Mouse (Mus musculus) frontal cortex, postnatal 25 days (tissue): ENCODE measurements around the gene Igfbpl1.
A peak's percentile ranks its signal among the peaks of the same experiment; 100 is the strongest.

ENCODE experiments used
- DNase-seq, 2 experiments: peaks; one replicate each; pipeline ENCODE4 v3.0.0; 2022; ENCODE audit warnings: low spot score in 2 of 2

Gene Igfbpl1

DNA sequence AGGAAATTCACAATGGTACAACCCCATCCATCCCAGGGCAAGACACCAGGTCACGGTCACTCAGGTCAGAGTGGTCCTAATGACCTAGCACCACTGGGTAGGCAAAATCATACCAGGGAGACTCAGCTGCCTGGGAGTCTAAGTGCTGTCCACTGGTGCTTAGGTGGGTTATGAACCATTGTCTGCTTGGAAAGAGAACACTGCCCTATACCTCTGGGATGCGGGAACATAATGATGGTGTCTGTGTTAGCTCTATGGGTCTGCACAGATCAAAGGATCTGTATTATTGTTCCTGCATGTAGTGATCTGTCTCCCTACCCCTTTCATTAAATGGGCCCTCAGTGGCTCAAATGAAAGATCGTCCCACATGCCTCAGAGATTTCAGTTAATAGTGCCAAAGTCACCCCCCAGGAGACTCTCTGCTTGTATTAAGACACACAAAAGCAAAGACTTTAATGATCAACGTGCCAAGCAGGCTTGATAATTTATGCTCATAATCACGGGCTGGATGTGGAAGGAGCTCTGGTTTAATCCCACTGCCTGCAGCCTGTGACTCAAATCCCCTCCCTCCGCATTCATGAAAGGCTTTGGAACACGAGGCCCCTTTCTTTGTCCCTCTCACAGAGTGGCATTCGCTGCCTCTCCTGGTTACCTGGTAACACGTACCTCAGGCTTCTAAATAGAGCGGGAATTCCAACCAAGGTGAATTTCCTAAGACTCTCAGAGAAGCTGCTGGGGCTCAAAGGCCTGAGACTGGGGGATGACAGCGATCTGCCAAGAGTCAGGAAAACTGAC, 3.7 kb downstream of the Igfbpl1 start:
- DNase-seq = no peak

DNA sequence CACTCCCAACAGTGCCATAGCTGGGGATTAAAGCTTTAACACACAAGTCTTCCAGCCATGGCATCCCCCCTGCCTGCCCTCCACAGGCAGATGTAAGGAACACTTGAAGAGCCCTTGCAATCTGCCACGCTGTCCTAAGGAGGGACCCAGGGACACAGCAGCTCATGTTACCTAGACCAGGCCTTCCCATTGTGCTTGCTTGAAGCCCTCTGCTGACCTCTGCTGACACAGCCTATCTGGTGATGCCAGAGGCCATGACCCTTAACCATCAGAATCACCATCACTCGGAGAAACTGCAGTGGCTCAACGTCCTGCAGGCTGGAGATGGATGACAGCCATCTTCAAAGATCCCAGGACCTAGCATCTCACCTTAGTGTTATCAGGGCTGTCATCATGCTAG, 4.7 kb downstream of the Igfbpl1 start:
- DNase-seq = no peak

DNA sequence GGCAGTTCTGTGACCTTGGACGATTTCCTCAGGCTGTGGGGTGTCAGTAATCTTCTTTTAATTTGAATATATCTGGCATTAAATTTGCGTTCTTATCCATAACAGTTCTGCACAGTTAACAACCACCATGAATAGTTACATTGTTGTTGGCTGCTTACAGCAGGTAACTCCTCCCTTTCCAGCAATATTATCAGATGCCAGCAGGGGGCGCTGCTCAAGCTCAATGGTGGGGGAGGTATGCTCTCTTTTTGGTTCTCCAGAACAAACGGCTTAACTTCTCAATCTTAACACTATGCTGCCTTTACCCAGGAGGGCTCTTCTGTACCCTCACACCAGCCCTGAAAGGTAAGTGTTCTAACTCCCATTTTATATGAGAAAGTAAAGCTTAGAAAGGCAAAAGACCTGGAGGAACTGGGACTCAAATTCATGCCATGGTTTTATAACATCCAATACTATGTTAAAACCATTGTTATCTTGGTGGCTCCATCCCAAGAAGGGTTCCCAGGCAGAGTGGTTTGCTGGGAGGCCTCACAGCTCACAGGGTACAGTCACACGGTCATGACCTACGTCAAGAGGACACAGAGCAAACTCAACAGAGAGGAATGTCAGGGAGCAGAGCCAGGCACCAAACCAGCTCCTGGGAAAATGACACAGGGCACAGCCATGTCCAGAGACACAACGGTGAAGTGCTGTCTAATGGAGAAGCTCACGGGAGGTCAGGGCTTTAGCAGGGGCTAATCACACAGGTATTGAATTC, 6.5 kb downstream of the Igfbpl1 start:
- peak; percentile 59 to 64 for DNase-seq

DNA sequence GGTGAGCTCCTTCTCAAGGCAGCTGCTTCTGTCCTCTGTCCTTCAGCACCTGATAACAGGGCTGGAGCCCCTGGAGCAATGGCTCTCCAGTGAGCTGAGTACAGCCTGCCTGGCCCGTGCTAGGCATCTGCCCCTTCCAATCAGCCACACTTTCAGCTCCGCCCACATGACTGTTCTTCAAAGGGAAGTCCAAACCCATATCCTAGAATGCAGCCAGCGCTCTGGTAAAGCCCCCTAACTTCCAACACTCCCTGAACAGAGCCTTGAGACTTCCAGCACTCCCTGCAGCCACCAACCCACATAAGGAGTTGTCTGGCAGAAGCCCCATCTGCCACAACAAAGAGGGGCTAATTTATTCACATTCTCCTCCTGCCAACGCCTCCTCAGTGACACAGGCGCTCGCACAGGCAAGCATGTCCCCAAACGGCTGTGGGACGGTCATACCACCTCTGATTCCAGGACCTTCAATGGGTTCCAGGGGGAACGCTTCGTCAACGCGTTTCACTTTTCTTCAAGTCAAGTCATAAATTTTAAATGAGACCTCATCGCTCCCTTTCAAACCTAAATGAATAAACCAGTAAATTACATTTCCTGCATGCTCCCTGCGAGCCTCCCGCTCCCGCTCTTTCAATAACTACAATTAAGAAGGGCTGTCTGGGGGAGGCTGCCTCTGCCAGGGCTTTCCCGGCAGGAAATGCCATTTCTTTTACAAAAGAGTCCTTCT, 7.4 kb downstream of the Igfbpl1 start:
- DNase-seq = peak; percentile 20 to 31

DNA sequence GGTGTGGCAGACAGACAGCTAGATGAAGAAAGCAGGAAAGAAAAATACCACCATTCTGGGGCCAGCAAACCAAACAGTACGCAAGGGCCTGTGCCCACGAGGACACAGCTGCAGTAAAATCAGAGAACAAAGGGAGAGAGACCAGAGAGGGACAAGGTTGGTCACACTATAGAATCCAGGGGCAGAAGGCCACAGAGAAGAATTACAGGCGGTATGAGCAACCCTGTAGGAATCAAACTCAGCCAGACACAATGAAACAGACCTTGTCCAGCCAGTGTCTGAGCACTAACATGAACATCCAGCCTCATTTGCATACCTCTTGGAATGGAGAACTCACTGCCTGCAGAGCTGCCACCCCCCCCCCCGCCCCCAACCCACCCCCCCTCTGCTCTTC, 7.9 kb downstream of the Igfbpl1 start:
- no peak for DNase-seq

DNA sequence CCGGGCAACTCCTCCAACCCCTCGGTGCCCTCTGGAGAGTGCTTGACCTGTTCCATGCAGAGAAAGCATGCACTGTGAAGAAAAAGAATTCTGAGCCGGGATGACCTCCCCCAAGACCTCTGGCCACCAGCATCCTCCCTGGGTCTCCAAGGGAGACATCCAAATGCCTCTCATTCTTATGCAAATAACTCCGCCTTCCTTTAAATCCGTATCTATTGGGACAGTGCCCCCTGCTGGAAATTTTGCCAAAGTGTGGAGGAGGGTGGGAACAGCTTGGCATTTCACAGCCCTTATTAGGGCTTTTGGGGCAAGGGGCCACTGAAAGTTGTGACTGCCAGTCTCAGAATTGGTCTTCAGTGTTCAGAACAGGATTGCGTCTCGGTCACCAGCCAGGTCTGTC, 11.2 kb downstream of the Igfbpl1 start:
- DNase-seq = peak; percentile 29 to 53

DNA sequence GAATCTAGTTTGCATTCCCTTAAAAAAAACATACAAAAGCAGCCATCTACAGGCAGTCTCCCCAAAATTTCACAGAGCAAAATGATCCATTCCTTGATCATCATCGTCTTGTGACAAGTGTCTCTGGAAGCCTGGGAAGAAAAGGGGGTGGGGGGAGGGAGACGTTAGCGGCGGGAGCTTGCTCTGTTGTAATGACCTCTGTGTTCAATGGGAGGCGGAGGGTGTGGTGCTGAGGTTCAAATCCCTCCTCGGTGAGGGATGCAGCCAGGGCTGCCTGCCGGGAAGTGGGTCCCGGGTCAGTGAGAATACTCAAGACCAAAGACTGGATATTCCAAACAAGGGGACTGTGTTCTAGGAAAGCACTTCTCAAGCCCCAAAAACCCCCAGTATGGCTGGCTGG, 15.5 kb downstream of the Igfbpl1 start:
- no peak for DNase-seq

DNA sequence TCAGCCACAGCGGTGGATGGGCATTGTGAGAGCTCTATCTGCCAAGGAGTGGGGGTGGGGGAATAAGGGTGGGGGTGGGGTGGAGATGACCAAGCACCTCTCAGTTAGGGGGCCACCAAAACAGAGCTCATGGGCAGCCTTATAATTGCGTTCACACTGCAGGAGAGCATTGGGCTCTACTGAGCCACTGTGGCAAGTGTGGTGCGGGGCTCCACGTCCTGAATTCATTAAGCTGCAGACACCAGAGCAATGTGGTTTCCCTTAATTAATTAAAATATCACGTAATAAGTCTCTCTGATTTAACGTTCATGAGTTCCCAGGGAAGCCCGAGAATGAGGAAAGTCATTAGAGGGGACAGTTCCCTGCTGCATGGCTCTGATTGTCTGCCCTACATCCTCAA, 18.7 kb downstream of the Igfbpl1 start:
- no peak for DNase-seq

DNA sequence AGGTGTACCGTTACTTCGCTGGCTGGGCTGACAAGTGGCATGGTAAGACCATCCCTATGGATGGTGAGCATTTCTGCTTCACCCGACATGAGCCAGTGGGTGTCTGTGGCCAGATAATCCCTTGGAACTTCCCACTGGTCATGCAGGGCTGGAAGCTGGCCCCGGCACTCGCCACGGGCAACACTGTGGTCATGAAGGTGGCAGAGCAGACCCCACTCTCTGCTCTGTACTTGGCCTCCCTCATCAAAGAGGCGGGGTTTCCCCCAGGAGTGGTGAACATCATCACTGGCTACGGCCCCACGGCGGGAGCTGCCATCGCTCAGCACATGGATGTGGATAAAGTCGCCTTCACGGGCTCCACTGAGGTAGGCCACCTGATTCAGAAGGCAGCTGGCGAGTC, 23.8 kb downstream of the Igfbpl1 start:
- DNase-seq = no peak

DNA sequence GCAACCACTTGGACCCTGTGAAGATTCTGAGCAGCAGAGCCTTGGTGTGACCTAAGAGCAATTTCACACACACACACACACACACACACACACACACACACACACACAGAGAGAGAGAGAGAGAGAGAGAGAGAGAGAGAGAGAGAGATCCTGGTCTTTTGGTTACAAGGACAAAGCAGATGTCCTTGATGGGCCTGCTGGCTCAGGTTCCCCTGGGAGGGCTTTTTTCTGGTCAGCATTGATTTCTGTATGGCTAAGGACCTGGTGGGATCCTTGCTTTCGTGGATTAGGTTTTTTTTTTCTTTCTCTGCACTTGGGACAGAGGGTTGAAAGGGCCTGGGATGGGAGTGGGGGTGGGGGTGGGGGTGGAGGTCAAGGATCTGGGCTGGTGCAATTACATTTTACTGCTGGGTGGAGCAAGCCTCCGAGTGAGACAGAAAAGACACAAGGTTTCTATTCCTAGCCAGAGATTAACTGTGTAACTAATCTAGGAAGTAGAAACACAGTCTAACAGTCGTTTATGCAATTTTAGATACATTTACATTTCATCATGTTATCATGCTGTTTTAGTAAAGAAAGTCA, 26.7 kb downstream of the Igfbpl1 start:
- DNase-seq = no peak

DNA sequence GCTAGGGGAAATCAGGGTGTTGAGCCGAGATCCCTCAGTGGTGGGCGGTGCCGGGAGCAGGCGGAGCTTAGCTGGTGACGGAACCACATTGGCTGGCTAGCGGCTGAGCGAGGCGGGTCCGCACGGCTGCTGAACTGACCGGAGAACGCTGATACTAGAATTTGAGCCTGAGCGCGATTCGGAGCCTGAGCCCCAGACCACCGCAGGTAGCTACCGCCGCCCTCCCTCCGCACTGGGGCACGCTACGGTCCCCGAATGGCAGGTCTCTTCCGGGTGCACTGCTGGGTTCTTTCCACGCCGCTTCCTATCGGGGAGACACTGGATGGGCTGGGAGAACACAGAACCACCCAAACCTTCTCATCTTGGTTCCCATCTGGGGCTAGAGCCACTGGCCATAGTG, 27.8 kb downstream of the Igfbpl1 start, which contains the start of gene Aldh1b1:
Gene Aldh1b1, plus strand, starts transcription at position 59 of the 400 bp plus-strand sequence.
- peak; percentile 40 to 57 for DNase-seq

DNA sequence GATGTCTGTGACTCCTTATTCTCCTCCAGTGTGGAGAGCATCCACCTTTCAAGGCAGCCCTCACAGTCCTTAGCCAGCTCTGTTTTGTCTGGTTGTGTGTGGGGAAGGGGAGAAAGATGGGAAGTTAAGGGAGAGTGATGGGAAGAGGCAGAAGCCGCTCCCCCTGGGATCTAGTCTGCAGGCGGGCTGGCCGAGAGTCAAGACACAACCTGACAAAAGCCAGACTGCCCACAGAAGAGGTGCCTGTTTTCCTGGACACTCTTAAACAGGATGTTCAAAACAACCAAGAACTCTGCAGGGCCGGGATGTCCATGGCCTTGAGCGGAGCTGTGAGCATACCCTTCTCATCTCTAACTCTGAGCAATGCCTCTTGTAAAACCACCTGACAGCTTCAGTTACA, 30.0 kb downstream of the Igfbpl1 start:
- no peak for DNase-seq

DNA sequence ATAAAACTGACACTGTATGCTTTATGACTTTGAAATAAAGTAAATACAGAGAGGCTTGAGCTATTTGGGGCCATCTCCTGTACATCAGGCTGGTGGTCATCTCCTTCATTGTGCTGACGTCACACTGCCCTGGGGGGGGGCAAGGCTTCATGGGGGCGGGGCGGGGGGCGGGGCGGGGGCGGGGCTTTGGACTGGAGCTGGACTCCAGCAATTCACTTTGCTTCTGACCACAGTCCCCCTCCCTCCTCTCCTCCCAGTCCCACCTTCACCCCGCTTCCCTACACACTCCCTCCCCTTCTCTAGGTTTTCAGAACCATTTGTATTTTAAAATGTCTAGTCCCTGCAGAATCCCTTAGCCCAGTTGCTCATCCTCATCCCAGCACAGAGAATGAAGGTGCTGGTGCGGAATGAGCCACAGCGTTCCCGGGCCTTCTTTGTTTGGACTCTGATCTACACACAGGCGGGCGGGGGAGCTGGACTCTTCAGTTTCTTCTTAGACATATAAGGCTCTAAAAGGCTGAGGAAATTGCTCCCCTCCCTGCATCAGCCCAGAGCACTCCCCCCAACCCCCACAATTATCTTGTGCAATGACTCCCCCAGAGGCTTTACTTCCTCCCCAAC, 31.4 kb downstream of the Igfbpl1 start:
- no peak for DNase-seq

DNA sequence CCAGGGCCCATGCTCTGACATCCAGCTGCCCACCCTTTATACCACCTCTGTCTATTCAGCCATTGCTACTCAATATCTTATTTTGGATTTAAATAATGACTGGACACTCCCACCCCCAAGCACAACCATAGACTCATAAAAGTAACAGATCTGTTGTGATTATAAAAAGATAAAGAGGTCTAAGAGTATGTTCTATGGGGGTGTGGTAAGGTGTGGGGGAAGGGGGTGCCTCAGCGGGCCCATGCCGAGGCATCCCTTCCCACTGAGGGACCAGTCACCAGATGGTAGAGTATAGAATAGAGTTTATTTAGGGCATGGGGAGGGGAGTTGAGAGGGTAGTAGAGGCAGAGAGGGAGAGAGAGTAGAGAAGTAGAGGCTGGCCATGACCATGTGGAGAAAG, 36.7 kb downstream of the Igfbpl1 start:
- no peak for DNase-seq

DNA sequence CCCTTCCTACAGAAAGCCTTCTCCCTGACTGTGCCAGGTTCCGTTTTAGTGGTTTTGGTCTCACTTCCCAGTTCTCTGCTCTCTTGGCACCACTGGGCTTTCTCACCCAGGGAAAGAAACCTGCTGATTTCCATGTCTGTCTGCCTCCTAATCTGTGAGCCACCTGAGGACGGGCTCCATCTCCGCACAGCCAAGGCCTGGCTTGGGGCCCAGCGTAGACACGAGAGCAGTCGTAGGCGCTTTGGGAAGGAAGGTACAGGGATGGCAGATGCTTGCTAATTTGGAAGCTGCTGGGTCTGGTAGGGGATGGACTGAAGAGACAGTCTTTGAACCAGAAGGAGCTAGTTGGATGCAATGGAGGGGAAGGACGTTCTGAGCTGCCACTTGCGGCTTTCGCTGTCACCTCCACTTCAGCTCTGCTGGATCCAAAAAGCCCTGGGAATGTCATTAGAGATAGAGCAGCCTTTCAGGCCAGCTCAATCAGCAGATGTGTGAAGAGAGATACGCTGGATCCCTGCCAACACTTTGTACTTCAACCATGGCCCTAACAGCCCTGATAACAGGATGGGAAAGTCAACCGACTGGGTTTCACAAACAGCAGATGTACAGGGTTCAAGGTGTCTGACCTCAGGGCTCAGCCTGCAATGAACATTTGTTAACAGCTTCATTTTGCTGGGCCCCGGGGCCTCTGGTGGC, 37.3 kb downstream of the Igfbpl1 start:
- DNase-seq = peak; percentile 25 to 43

DNA sequence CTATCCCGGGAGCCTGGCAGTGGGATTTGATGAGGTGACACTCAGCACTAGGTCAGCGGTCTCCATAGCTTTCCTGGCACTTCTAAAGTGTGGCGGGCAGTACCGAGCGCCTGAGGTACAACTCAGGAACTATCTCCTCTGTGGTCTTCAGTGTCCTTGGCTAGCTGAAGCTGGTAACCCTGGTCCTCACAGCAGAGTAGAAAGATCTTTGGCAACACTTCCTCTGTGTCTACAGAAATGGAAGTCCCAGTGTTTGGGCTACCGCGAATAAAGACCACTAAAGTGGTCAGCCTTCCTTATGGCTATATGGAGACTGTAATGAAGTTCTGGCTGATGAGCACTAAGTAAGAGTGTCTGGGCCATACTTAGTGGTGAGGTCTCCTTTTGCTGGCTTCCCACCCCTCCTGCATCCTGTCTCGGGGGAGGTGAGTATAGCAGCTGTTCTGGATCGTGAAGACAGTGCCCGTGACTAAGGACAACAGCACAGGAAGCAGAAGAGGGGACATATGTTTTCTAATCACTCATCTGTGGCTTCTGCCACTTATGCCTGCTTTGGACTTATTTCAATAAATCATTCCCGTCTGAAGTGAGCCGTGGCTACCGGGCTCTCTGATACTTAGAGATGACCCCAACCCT, 38.2 kb downstream of the Igfbpl1 start:
- DNase-seq = no peak

DNA sequence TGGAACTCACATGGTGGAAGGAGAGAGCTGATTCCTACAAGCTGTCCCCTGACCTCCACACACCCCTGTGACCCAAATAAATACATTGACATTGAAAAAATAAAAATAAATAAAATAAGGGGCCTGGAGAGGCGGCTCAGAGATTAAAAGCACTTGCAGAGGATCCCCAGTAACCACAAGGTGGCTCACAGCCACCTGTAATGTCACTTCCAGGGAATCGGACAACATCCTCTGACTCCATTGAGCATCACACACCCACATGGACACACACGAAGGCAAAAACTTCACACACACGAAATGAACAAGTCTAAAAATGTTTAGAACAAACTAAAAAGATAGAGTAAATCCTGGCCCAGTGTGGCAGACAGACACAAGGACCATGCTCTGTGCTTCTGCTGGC, 40.0 kb downstream of the Igfbpl1 start:
- DNase-seq = no peak

DNA sequence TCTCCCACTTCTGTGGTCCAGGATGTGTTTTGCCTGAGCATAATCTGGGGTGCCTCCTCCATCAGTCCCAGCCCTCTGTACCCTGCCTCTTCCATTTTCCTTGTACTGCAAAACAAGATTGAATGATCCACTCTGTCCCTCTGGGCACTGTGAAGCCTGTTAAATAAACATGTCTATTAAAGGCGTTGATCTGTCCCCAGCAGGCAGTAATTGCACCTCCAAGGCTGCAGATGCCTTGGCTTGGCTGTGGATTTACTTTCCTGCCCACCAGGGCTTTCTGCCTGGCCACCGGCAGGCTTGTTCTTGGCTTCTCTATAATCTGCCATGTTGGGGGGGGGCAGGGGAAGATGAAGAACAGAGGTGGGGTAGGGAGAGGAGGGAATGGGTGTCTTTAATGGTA, 40.8 kb downstream of the Igfbpl1 start:
- no peak for DNase-seq

DNA sequence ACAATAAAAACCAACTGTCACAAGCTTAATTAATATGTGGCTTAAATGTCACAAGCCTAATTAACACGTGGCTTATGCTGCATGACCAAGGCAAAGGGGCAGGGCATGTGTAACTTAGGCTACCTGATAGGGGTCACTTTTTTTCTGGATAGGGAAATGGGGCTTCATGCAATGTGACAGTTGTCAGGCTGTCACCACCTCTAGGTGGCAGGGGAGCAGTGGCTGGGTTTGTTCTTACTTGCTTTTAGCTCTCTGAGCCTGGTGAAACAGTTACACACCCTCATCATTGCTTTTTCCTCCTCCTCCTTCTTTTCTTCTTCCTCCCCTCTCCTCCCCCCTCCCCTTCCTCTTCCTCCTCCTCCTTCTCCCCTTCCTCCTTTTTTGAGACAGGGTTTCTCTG, 43.1 kb downstream of the Igfbpl1 start:
- no peak for DNase-seq

DNA sequence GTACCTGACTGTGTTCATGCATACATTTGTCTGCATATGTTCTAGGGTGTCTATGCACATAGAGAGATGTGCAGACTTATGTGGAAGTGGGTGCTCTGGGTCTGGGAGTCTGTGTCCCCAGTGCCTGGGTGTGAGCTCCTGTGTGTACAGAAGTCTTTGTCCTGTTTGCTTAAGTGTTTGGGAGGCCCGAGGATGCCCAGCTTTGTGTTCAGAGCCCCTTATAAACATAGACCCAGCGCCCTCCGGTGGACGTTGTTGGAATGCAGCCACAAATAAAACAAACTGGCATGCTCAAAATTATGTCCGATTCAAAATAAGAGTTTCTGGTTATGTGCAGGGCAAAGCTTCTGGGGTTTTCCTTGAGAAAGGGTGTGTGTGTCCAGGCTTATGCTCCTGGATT, 55.1 kb downstream of the Igfbpl1 start:
- DNase-seq = peak in 1 of 2 experiments; percentile 36

DNA sequence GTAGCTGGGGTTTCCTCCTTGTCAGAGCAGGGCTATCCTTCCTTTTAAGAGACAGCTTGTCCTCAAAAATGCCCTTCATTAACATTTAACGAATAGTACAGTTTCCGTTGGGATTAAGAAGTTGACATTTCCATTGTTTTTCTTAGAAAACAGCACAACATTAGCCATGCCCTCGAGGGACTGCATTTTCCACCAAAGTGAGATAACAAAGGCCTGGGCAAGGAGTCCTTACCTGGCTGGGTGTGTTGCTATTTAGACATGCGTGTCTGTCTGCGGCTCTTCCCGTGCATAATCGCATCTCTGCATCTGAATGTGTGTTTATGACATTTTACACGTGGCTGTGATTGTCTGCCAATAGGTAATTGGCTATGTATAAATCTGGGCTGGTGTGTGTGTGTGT, 55.5 kb downstream of the Igfbpl1 start:
- DNase-seq = no peak
